Mouse (Mus musculus): ENCODE measurements around the gene Gtf2f1.

Gene Gtf2f1

DNA sequence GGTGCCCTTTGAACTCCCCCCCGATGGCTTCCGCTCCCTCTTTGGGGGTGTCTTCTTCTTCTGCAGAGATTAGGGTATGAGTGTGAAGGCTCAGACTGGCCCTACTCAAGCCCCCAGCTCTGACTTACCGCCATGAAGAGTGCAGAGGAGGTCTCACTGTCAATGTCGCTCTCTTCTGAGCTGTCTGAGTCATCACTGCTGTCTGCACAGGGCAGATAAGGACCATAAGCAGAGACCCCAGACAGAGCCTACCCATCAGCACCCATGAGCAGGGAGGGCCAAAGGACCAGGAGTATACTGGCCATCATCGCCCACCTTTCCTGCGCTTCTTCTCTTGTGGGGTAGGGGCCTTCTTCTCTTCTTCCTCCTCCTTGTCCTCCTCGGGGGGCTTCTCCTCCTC lies 7.1 kb downstream of the Gtf2f1 start:
- no peak for DNase-seq (ENCODE audit: low read depth, low spot score)

DNA sequence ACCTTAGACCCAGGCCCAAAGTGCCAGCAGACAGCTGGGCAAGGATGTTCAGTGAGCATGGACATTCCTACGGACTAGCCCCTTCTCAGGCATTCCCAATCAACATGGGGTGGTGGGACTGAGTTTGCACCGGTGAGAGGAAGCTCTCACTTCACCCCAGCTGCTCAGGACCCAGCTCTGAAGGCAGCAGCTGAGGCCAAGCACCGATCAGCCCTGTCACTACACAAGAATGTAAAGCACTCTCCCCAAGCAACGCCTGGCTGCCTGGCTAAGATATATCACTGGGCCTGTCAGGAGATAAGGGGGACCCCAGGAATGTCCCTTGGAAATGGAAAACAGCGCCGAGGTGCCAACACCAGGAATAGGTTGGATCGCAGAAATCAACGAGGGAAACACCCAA lies 9.9 kb downstream of the Gtf2f1 start:
- DNase-seq (ENCODE audit: low read depth, low spot score), result no peak

- no peak for DNase-seq (ENCODE audit: low read depth, low spot score)
Observed at GRCm38 (mm10) chr17:56999968-57000609, 11.0 kb downstream of the Gtf2f1 start, which contains the start of gene Pspn. Pspn (minus strand) TSS chr17:57000018.

DNA sequence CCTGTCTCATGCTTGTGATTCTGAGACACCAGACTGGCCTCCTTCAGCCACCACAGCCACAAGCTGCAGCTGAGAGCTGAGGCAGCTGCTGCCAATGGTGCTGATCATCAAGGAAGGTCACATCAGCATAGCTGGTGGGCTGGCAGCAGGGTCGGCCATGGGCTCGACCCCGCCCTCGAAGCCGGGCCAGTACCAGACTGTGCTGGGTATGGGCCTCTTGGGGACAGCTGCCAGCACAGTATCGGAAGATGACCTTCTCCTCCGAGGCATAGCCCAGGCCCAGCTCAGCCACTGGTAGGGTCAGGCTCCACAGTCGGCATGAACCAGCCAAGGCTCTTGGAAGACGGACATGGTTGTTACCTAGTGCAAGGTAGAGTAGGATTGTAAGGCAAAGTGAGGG lies 11.7 kb downstream of the Gtf2f1 start:
- no peak for DNase-seq (ENCODE audit: low read depth, low spot score)

DNA sequence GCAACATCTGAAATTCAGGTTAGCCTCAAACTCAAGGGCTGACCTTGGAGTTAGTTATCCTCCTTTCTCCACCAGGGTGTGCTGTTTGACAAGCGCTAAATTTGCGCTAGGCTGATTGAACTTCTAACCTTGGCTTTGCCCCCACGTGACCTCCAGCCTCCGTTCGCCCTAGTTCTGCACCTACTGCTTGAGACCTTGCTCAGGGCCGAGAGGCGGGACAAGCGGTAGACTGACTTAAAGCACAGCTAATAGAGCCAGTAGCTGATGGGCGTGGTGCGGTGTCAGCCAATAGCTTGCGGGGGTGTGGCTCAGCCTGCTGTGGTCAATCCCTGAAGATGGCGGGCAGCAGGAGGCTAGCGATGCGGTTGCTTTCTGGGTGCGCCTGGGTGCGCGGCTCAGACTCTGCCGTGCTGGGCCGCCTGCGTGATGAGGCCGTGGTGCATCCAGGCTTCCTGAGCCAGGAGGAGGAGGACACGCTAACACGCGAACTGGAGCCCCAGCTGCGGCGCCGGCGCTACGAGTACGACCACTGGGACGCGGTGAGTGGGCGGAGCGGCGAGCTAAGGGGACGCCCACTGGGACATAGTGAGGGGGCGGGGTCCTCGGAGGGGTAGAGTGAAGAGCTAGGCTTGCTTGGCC lies 13.9 kb downstream of the Gtf2f1 start, which contains the start of gene Alkbh7:
Gene Alkbh7 (plus strand): TSS at position 311 of the 639 bp plus-strand sequence.
- peak; percentile 91 for DNase-seq (ENCODE audit: low read depth, low spot score)

DNA sequence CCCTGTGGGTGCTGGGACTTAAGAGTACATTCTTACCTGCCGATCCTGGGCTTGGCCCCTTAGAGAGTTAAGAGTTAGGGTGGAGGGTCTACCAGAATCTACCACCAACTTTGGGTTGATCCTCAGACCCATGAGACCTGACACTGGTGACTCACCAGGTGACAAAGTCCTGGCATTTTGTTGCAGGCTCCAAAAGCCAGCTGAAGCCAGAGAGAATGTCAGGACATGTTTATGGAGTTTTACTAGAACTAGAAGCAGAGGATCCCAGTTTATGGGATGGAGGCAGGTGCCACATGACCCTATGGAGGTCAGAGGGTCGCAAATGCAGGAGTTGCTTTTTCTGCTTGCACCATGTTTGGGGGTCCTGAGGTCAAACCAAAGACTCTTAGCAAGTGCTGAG lies 14.6 kb downstream of the Gtf2f1 start:
- DNase-seq (ENCODE audit: low read depth, low spot score), result no peak

DNA sequence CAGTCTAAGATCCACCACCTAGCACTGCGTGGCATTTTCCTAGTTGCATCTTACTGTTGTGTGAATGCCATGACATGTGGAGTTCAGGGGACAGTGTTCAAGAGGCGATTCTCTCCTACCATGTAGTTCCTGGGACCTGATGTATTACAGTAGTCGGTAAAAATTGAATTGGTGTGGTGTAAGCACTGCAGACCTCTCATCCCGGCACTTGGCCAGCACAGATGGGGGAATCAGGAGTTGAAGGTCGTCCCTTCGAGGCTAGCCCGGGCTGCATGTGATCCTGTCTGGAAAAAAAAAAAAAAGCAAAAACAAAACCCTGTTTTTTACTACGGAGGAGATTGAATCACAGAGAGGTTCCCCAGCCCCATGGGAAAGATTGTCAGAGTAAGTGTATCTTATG lies 16.0 kb downstream of the Gtf2f1 start:
- DNase-seq (ENCODE audit: low read depth, low spot score), result no peak

DNA sequence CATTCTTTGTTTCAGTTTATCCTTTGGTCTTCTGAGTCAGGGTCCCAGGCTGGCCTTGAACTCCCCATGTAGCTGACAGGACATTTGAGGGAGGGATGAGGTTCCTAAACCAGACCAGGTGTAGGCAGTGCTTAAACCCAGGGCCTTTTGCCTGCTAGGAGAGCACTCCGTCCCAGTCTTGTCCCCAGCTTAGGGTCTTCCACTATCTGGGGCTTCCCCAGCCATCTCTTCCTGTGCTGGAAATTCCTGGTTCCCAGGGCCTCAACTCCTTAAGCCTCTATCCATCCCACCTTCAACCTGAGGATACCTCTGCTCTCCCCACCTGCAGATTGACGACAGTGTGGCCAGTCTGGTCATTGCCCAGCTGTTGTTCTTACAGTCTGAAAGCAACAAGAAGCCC lies 20.1 kb downstream of the Gtf2f1 start:
- no peak for DNase-seq (ENCODE audit: low read depth, low spot score)

GRCm38 (mm10) chr17:56990115-56990746 lies 20.9 kb downstream of the Gtf2f1 start, which contains the start of gene Clpp:
Clpp (plus strand) TSS chr17:56990305.
- peak; percentile 88 for DNase-seq (ENCODE audit: low read depth, low spot score)

GRCm38 (mm10) chr17:56989467-56990114 lies 21.5 kb downstream of the Gtf2f1 start:
- peak; percentile 73 for DNase-seq (ENCODE audit: low read depth, low spot score)

- no peak for DNase-seq (ENCODE audit: low read depth, low spot score)
Observed at GRCm38 (mm10) chr17:56988921-56989430, 22.1 kb downstream of the Gtf2f1 start.

DNA sequence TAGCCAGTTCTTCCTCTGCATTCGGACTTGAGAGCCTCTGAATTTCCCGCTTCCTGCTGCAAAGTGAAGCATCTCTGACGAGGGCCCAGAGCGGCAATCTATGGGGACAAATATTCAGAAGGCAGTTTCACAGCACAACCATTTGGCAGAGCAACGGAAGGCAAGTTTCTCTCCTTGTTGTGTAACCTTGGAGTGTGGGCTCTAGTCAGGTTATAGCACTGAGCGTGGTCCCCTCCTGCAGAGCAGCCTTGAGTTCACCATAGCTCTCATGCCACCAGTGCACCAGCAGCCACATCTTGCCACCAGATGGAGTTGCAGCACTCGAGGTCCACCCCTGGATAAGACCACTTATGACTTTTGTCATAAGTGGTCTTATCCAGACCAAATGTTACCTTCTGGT lies 22.6 kb downstream of the Gtf2f1 start:
- DNase-seq (ENCODE audit: low read depth, low spot score), result no peak

GRCm38 (mm10) chr17:56986105-56986805 lies 24.8 kb downstream of the Gtf2f1 start:
- DNase-seq (ENCODE audit: low read depth, low spot score), result no peak

DNA sequence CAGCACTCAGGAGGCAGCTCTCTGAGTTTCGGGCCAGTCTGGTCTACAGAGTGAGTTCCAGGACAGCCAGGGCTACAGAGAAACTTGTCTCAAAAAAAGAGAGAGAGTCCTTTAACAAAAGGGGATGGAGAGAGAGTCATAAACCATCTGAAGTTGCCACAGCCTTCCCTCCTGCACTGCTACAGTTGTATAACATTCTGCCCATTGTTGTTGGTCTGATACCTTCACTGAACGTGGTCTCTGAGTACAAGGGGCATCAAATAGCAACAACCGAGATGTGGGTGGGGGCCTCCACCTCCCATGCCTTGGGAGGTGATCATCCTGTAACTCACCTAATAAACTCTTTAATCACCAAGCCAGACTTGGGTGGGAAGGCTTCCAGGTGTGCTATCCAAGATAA lies 25.4 kb downstream of the Gtf2f1 start:
- no peak for DNase-seq (ENCODE audit: low read depth, low spot score)

DNA sequence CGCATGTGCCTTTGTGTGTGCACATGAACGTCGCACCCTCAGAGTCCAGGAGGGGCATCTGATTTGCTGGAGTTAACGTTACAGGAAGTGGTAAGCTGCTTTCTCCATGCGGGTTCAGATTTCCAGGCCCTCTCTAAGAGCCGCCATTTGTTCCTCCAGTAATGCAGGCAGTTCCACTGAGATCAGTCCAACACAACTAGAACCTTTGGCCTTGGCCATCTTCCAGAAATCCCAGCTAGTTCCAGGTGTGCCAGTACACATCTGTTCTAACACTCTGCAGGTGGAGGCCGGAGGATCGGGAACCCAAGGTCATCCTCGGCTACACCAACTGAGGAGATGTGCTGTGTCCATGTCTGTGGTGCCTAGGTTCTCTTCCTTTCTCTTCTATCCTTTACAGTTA lies 26.2 kb downstream of the Gtf2f1 start:
- no peak for DNase-seq (ENCODE audit: low read depth, low spot score)

- no peak for DNase-seq (ENCODE audit: low read depth, low spot score)
Observed at GRCm38 (mm10) chr17:56982013-56982412, 29.1 kb downstream of the Gtf2f1 start, which contains the start of gene Acer1. Acer1 (minus strand) TSS chr17:56982126.

DNA sequence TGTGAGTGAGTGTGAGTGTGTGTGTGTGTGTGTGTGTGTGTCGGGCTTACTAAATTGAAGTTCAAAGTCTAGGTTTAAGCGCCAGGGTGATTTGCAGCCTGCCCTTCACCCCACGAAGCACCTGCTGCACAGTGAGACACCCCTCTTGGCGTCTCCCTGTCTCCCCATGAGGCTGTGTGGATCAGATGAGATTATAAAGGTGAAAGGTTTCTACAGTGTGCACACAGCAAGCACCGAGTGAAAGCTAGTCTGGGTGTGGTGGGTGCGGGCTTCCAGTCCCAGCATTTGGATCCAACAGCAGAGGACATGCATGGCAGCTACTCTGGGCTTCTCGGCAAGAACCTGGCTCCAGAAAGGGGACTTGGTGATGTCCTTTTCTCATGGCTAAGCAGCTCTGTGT lies 30.0 kb downstream of the Gtf2f1 start:
- no peak for DNase-seq (ENCODE audit: low read depth, low spot score)

DNA sequence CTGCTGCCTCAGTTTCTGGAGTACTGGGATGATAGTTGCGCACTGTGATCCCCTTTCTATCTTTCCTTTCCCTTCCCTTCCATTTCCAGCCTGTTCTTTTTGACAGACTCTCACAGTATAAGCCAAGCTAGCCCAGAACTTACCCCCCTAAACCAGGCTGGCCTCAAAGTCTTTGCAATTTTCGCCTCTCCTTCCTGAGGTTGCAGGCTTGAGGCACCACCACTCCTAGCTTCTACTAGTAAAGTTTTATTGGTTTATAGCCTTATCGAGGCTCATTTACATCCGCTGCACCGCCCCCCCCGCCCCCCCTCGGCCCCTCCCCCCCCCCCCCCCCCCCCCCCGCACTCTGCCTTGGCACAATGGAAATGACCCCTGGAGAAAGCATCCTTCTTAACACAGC lies 31.6 kb downstream of the Gtf2f1 start:
- DNase-seq (ENCODE audit: low read depth, low spot score), result no peak

GRCm38 (mm10) chr17:56976531-56977390 lies 34.3 kb downstream of the Gtf2f1 start:
- no peak for DNase-seq (ENCODE audit: low read depth, low spot score)

GRCm38 (mm10) chr17:56975391-56975790 lies 35.7 kb downstream of the Gtf2f1 start:
- no peak for DNase-seq (ENCODE audit: low read depth, low spot score)
